Mouse (Mus musculus): ENCODE data around the gene Zg16. TPM values are rescaled to one million over a fixed set of nuclear protein-coding genes. Genes with fewer than 3 reads are reported as not detected.

The Zg16 gene
- polyA plus RNA-seq, 1 experiment = not detected

DNA sequence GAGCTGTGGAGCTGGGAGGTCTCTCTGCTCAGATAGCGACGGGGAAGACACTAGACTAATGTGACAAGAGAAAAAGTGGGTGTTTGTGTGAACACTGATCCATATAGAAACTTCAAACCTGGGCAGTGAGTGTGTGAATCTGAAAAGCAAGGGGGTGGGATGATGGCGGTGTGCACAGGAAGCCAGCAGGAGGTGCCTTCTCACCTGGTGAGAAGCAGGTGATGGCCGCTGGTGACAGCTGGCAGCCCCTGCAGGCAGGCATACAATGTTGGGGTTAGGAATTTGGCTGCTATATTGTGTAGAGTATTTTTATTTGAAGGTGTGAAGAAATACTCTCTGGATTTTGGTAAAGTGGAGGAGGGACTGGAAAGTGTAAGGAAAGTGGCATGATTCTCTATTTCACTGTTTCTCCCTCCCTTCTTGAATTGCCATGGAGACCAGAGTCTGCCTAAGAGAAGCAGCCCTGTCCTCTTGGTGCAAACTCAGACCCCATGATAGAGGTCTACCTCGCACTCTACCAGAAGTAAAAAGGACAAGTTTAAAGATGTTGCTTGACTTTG is 32.0 kb downstream of the Zg16 start:
- H3ac ChIP-seq (ENCODE audit: control insufficient read depth, insufficient read length) = no peak overlapping the region
- no peaks in the 10 kb centered on the region for H3K36me3 ChIP-seq (ENCODE audit: control insufficient read depth, insufficient read depth)
- H3K4me2 ChIP-seq (ENCODE audit: low read depth) = no peak overlapping the region
- H3K79me2 ChIP-seq (ENCODE audit: control insufficient read depth, insufficient read depth) = no peaks in the 10 kb centered on the region
- no peak overlapping the region for H3K4me3 ChIP-seq
- peaks cover 43% of the 10 kb centered on the region for H3K27me3 ChIP-seq (ENCODE audit: control insufficient read depth, insufficient read depth, insufficient read length)
- TF ChIP-seq E2F4 (IDR thresholded peaks at IDR 0.05; ENCODE audit: insufficient read depth) = no peak
- no peak for TF ChIP-seq SRF (IDR thresholded peaks at IDR 0.05; ENCODE audit: control insufficient read depth, insufficient read length, low read depth)
- no peak for TF ChIP-seq POLR2A (IDR thresholded peaks at IDR 0.05; ENCODE audit: insufficient read length, low read depth)
- no peak for TF ChIP-seq CEBPB (IDR thresholded peaks at IDR 0.05; ENCODE audit: insufficient read depth, poor library complexity, severe bottlenecking)
- TF ChIP-seq POLR2AphosphoS2 (IDR thresholded peaks at IDR 0.05; ENCODE audit: insufficient read length, low read depth) = no peak
- no peak for TF ChIP-seq TCF12 (IDR thresholded peaks at IDR 0.05; ENCODE audit: insufficient read depth, poor library complexity, severe bottlenecking)
- no peak for TF ChIP-seq MAX (IDR thresholded peaks at IDR 0.05; ENCODE audit: low read depth)
- TF ChIP-seq MYOG (IDR thresholded peaks at IDR 0.05; ENCODE audit: control insufficient read depth in 1 of 3, insufficient read depth in 1 of 3, insufficient read length in 2 of 3, low read depth in 2 of 3) = no peak
- no peak for TF ChIP-seq TCF3 (IDR thresholded peaks at IDR 0.05; ENCODE audit: insufficient read length, low read depth)
- no peak for TF ChIP-seq USF1 (IDR thresholded peaks at IDR 0.05; ENCODE audit: low read depth)
- no peak for TF ChIP-seq MYOD1 (IDR thresholded peaks at IDR 0.05; ENCODE audit: control insufficient read depth in 1 of 3, insufficient read length in 2 of 3, low read depth in 2 of 3)
- TF ChIP-seq REST (IDR thresholded peaks at IDR 0.05; ENCODE audit: insufficient read depth, insufficient read length) = no peak

DNA sequence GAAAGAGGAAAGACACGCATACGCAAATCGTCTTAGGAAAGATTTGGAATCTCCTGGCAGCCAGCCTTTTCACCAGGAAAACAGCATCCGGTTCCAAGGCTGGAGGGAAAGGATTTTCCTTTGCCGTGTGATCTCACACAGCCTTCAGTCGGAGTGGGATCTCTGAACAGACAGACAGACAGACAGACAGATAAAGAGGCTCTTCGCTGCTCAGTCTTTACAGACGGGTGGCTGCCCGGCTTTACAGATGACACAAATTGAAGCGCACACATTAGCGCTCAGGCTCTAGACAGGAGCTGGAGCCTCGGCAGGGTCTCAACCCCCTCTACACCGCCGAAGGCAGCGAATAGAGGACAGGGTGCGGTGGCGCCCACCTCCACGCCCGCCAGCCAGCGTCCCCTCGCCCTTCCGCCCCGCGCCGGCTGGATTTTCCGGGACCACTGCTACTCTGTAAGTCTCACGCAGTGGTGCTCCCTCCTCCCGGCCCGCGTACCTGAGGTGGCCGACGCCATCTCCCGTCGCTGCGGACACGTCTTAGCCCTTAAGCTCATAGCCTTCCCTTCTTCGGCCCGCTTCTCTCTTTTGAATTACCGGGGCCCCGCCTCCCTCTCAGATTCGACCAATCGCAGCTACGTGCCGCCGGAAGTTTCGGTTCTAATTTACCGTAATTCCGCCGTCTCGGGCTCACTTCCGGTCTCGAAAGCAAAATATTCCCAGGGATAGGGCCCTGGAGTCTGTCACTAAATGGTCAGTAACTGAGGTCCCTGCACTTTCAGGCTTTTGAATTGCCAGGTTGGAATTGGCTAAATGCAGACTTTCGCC is 45.1 kb downstream of the Zg16 start, which contains the start of gene Kif22:
Gene Kif22 (minus strand): TSS at position 621 of the 822 bp plus-strand sequence.
- TF ChIP-seq POLR2AphosphoS2 (IDR thresholded peaks at IDR 0.05; ENCODE audit: insufficient read length, low read depth) = peak; percentile 79
- peak; percentile 93 for TF ChIP-seq E2F4 (IDR thresholded peaks at IDR 0.05; ENCODE audit: insufficient read depth)
- TF ChIP-seq POLR2A (IDR thresholded peaks at IDR 0.05; ENCODE audit: insufficient read length, low read depth) = peak; percentile 81
- TF ChIP-seq USF1 (IDR thresholded peaks at IDR 0.05; ENCODE audit: low read depth) = no peak
- Histone ChIP-seq H3K36me3 (ENCODE audit: control insufficient read depth, insufficient read depth) (no peaks in the 10 kb centered on the region), H3K4me3 (peak within 1 kb of the TSS; percentile 74), H3K4me2 (ENCODE audit: low read depth) (peak within 1 kb of the TSS; percentile 86), H3ac (ENCODE audit: control insufficient read depth, insufficient read length) (peak within 1 kb of the TSS; percentile 85), H3K27me3 (ENCODE audit: control insufficient read depth, insufficient read depth, insufficient read length) (no peaks in the 10 kb centered on the region), H3K79me2 (ENCODE audit: control insufficient read depth, insufficient read depth) (peaks cover 51% of the 10 kb centered on the region)

DNA sequence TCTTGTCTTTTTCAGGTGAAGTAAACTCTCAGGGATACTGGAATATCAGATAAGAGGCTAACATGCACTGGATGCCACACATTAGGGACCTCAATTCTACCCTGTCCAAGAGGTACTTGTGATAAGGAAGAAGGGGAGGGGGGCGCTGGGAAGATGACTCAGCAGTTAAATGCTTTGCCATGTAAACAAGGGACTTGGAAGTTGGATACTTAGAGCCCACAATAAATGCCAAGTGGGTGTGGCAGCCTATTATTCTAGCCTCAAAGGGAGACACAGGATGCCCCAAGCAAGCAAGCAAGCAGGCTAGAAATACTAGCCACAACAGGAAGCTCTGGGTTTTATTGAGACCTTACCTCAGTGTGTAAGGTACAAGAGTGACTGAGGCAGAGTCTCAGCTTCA is 55.9 kb downstream of the Zg16 start:
- peaks cover 37% of the 10 kb centered on the region for H3K36me3 ChIP-seq (ENCODE audit: control insufficient read depth, insufficient read depth)
- TF ChIP-seq USF1 (IDR thresholded peaks at IDR 0.05; ENCODE audit: low read depth) (no peak), MAX (IDR thresholded peaks at IDR 0.05; ENCODE audit: low read depth) (no peak), SRF (IDR thresholded peaks at IDR 0.05; ENCODE audit: control insufficient read depth, insufficient read length, low read depth) (no peak), TCF3 (IDR thresholded peaks at IDR 0.05; ENCODE audit: insufficient read length, low read depth) (no peak), REST (IDR thresholded peaks at IDR 0.05; ENCODE audit: insufficient read depth, insufficient read length) (no peak), POLR2AphosphoS2 (IDR thresholded peaks at IDR 0.05; ENCODE audit: insufficient read length, low read depth) (no peak), POLR2A (IDR thresholded peaks at IDR 0.05; ENCODE audit: insufficient read length, low read depth) (no peak), MYOD1 (IDR thresholded peaks at IDR 0.05; ENCODE audit: control insufficient read depth in 1 of 3, insufficient read length in 2 of 3, low read depth in 2 of 3) (no peak)

GRCm38 (mm10) chr7:127030172-127030571 is 57.0 kb downstream of the Zg16 start:
- no peak overlapping the region for H3ac ChIP-seq (ENCODE audit: control insufficient read depth, insufficient read length)
- H3K4me3 ChIP-seq = no peak overlapping the region
- peak; percentile 43; the same call in 1 of the 2 replicates for TF ChIP-seq CEBPB (IDR thresholded peaks at IDR 0.05; ENCODE audit: insufficient read depth, poor library complexity, severe bottlenecking)
- TF ChIP-seq SRF (IDR thresholded peaks at IDR 0.05; ENCODE audit: control insufficient read depth, insufficient read length, low read depth) = no peak

More for the DNA sequence above, 55.9 kb downstream of the Zg16 start:
- Histone ChIP-seq H3K79me2 (ENCODE audit: control insufficient read depth, insufficient read depth) (peaks cover 5% of the 10 kb centered on the region), H3K27me3 (ENCODE audit: control insufficient read depth, insufficient read depth, insufficient read length) (no peaks in the 10 kb centered on the region), H3K4me2 (ENCODE audit: low read depth) (no peak overlapping the region), H3K4me3 (no peak overlapping the region), H3ac (ENCODE audit: control insufficient read depth, insufficient read length) (no peak overlapping the region)

DNA sequence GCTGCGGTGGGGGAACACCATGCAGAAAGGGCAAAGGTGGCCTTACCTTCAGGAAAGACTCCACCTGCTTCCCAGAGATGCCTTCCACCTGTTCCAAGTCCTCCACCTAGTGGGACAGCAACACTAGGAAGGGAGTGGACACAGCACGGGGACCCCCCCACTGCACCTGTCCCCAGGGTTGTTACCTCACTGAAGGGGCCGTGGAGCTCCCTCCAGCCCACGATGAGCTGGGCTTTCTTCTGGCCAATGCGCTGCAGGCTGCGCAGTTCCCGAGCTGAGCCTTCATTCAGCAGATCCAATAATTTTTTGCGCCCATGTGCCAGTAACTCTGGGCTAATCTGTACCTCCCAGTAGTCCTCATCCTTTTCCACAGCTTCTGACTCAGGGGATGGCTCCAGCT is 59.2 kb downstream of the Zg16 start:
- peak overlapping the region; percentile 80 for H3K4me2 ChIP-seq (ENCODE audit: low read depth)
- peaks cover 20% of the 10 kb centered on the region for H3K79me2 ChIP-seq (ENCODE audit: control insufficient read depth, insufficient read depth)
- H3K27me3 ChIP-seq (ENCODE audit: control insufficient read depth, insufficient read depth, insufficient read length) = no peaks in the 10 kb centered on the region
- peaks cover 41% of the 10 kb centered on the region for H3K36me3 ChIP-seq (ENCODE audit: control insufficient read depth, insufficient read depth)
- no peak overlapping the region for H3ac ChIP-seq (ENCODE audit: control insufficient read depth, insufficient read length)
- H3K4me3 ChIP-seq = peak overlapping the region; percentile 67
- TF ChIP-seq E2F4 (IDR thresholded peaks at IDR 0.05; ENCODE audit: insufficient read depth) = no peak
- TF ChIP-seq MAX (IDR thresholded peaks at IDR 0.05; ENCODE audit: low read depth) = no peak
- TF ChIP-seq MYOG (IDR thresholded peaks at IDR 0.05; ENCODE audit: control insufficient read depth in 1 of 3, insufficient read depth in 1 of 3, insufficient read length in 2 of 3, low read depth in 2 of 3) = peak in 1 of 3 experiments; percentile 12
- TF ChIP-seq MYOD1 (IDR thresholded peaks at IDR 0.05; ENCODE audit: control insufficient read depth in 1 of 3, insufficient read length in 2 of 3, low read depth in 2 of 3) = peak in 2 of 3 experiments; percentile 14 to 54
- no peak for TF ChIP-seq TCF3 (IDR thresholded peaks at IDR 0.05; ENCODE audit: insufficient read length, low read depth)
- no peak for TF ChIP-seq REST (IDR thresholded peaks at IDR 0.05; ENCODE audit: insufficient read depth, insufficient read length)
- TF ChIP-seq TCF12 (IDR thresholded peaks at IDR 0.05; ENCODE audit: insufficient read depth, poor library complexity, severe bottlenecking) = no peak
- TF ChIP-seq CEBPB (IDR thresholded peaks at IDR 0.05; ENCODE audit: insufficient read depth, poor library complexity, severe bottlenecking) = no peak
- no peak for TF ChIP-seq POLR2AphosphoS2 (IDR thresholded peaks at IDR 0.05; ENCODE audit: insufficient read length, low read depth)
- TF ChIP-seq SRF (IDR thresholded peaks at IDR 0.05; ENCODE audit: control insufficient read depth, insufficient read length, low read depth) = no peak
- no peak for TF ChIP-seq USF1 (IDR thresholded peaks at IDR 0.05; ENCODE audit: low read depth)
- TF ChIP-seq POLR2A (IDR thresholded peaks at IDR 0.05; ENCODE audit: insufficient read length, low read depth) = peak; percentile 24

More at GRCm38 (mm10) chr7:127030172-127030571, 57.0 kb downstream of the Zg16 start:
- H3K36me3 ChIP-seq (ENCODE audit: control insufficient read depth, insufficient read depth) = peaks cover 37% of the 10 kb centered on the region
- H3K79me2 ChIP-seq (ENCODE audit: control insufficient read depth, insufficient read depth) = peaks cover 4% of the 10 kb centered on the region
- H3K4me2 ChIP-seq (ENCODE audit: low read depth) = no peak overlapping the region
- no peaks in the 10 kb centered on the region for H3K27me3 ChIP-seq (ENCODE audit: control insufficient read depth, insufficient read depth, insufficient read length)
